Mouse (Mus musculus): ENCODE data around the gene Tubb4b.

The Tubb4b gene

GRCm38 (mm10) chr2:25246183-25247072 lies 21.9 kb upstream of the Tubb4b start, which contains the start of gene AL732309.1:
Gene AL732309.1, minus strand, starts transcription at chr2:25246863.
- DNase-seq (ENCODE audit: extremely low read depth, low read depth) = no peak

GRCm38 (mm10) chr2:25244144-25244543 lies 19.6 kb upstream of the Tubb4b start:
- DNase-seq (ENCODE audit: extremely low read depth, low read depth) = no peak

GRCm38 (mm10) chr2:25243342-25243741 lies 18.8 kb upstream of the Tubb4b start:
- DNase-seq (ENCODE audit: extremely low read depth, low read depth) = no peak

- DNase-seq (ENCODE audit: extremely low read depth, low read depth) = no peak
Observed at GRCm38 (mm10) chr2:25242101-25242506, 17.6 kb upstream of the Tubb4b start, which contains the start of the genes Rnf208 and Cysrt1. Gene Rnf208, plus strand, starts transcription at chr2:25242255. Gene Cysrt1, minus strand, starts transcription at chr2:25242452.

GRCm38 (mm10) chr2:25241438-25241775 lies 16.9 kb upstream of the Tubb4b start:
- DNase-seq (ENCODE audit: extremely low read depth, low read depth) = no peak

- peak; percentile 81 for DNase-seq (ENCODE audit: extremely low read depth, low read depth)
Observed at GRCm38 (mm10) chr2:25240723-25241437, 16.4 kb upstream of the Tubb4b start.

GRCm38 (mm10) chr2:25240310-25240709 lies 15.8 kb upstream of the Tubb4b start:
- DNase-seq (ENCODE audit: extremely low read depth, low read depth) = no peak

GRCm38 (mm10) chr2:25239766-25240165 lies 15.3 kb upstream of the Tubb4b start:
- DNase-seq (ENCODE audit: extremely low read depth, low read depth) = no peak

- DNase-seq (ENCODE audit: extremely low read depth, low read depth) = no peak
Observed at GRCm38 (mm10) chr2:25238106-25238505, 13.6 kb upstream of the Tubb4b start.

- DNase-seq (ENCODE audit: extremely low read depth, low read depth) = no peak
Observed at GRCm38 (mm10) chr2:25237522-25237921, 13.0 kb upstream of the Tubb4b start.

- no peak for DNase-seq (ENCODE audit: extremely low read depth, low read depth)
Observed at GRCm38 (mm10) chr2:25236614-25237013, 12.1 kb upstream of the Tubb4b start, which contains the start of gene Rnf224. Gene Rnf224, minus strand, starts transcription at chr2:25236787.

- no peak for DNase-seq (ENCODE audit: extremely low read depth, low read depth)
Observed at GRCm38 (mm10) chr2:25234551-25235220, 10.2 kb upstream of the Tubb4b start.

GRCm38 (mm10) chr2:25234050-25234449 lies 9.5 kb upstream of the Tubb4b start, which contains the start of gene Slc34a3:
Gene Slc34a3, minus strand, starts transcription at chr2:25234364.
- no peak for DNase-seq (ENCODE audit: extremely low read depth, low read depth)

- DNase-seq (ENCODE audit: extremely low read depth, low read depth) = peak; percentile 68
Observed at GRCm38 (mm10) chr2:25233421-25233820, 8.9 kb upstream of the Tubb4b start.

GRCm38 (mm10) chr2:25231038-25231437 lies 6.5 kb upstream of the Tubb4b start:
- DNase-seq (ENCODE audit: extremely low read depth, low read depth) = no peak

- no peak for DNase-seq (ENCODE audit: extremely low read depth, low read depth)
Observed at GRCm38 (mm10) chr2:25230581-25230980, 6.1 kb upstream of the Tubb4b start.

- no peak for DNase-seq (ENCODE audit: extremely low read depth, low read depth)
Observed at GRCm38 (mm10) chr2:25229582-25229981, 5.1 kb upstream of the Tubb4b start.

GRCm38 (mm10) chr2:25228995-25229530 lies 4.6 kb upstream of the Tubb4b start:
- DNase-seq (ENCODE audit: extremely low read depth, low read depth) = no peak

GRCm38 (mm10) chr2:25228431-25228889 lies 4.0 kb upstream of the Tubb4b start:
- DNase-seq (ENCODE audit: extremely low read depth, low read depth) = peak; percentile 84

- no peak for DNase-seq (ENCODE audit: extremely low read depth, low read depth)
Observed at GRCm38 (mm10) chr2:25227406-25227805, 2.9 kb upstream of the Tubb4b start.

- no peak for DNase-seq (ENCODE audit: extremely low read depth, low read depth)
Observed at GRCm38 (mm10) chr2:25226864-25227263, 2.4 kb upstream of the Tubb4b start.
